Mouse (Mus musculus) C2C12 (cell line): Measurements from ENCODE around the gene Tulp2. TPM values are rescaled to one million over a fixed set of nuclear protein-coding genes. Genes with fewer than 3 reads are reported as not detected.

Experiments used
- H3K27me3 ChIP-seq: one replicate; pipeline ENCODE4 v1.6.1; 2011; ENCODE audit not compliant: control insufficient read depth, insufficient read depth, insufficient read length
- H3K36me3 ChIP-seq: one replicate; pipeline ENCODE4 v1.6.1; 2011; ENCODE audit not compliant: control insufficient read depth, insufficient read depth
- H3K4me3 ChIP-seq: one replicate; pipeline ENCODE4 v1.5.1; 2011; ENCODE audit warnings: mild to moderate bottlenecking, control low read depth; ENCODE audit not compliant: poor library complexity, insufficient read depth, severe bottlenecking
- H3K79me2 ChIP-seq: one replicate; pipeline ENCODE4 v1.6.1; 2011; ENCODE audit not compliant: control insufficient read depth, insufficient read depth
- H3K79me3 ChIP-seq: one replicate; pipeline ENCODE4 v1.6.1; 2011; ENCODE audit warnings: low read depth, control low read depth
- H3ac ChIP-seq: one replicate; pipeline ENCODE3; 2011; ENCODE audit warnings: low read depth; ENCODE audit not compliant: control insufficient read depth, insufficient read length
- CEBPB ChIP-seq: IDR thresholded peaks from one replicate; pipeline ENCODE4 v1.6.1; 2011; ENCODE audit warnings: low read depth, mild to moderate bottlenecking, control low read depth, moderate library complexity
- CTCF ChIP-seq: IDR thresholded peaks from one replicate; pipeline ENCODE4 v1.5.1; 2011; ENCODE audit not compliant: control insufficient read depth, insufficient read depth, insufficient read length
- FOSL1 ChIP-seq: IDR thresholded peaks from one replicate; pipeline ENCODE4 v1.8.0; 2011; ENCODE audit warnings: mild to moderate bottlenecking, low read length; ENCODE audit not compliant: poor library complexity, insufficient read depth, severe bottlenecking
- MAX ChIP-seq: IDR thresholded peaks from one replicate; pipeline ENCODE4 v1.6.1; 2011; ENCODE audit warnings: mild to moderate bottlenecking, control low read depth
- MYOD1 ChIP-seq: IDR thresholded peaks from one replicate; pipeline ENCODE4 v1.6.1; 2011; ENCODE audit warnings: low read depth; ENCODE audit not compliant: control insufficient read depth, insufficient read length
- MYOG ChIP-seq: IDR thresholded peaks from one replicate; pipeline ENCODE4 v1.6.1; 2011; ENCODE audit not compliant: control insufficient read depth, insufficient read length; ENCODE audit errors: extremely low read depth
- USF1 ChIP-seq: IDR thresholded peaks from one replicate; pipeline ENCODE4 v1.6.1; 2011; ENCODE audit warnings: low read depth, mild to moderate bottlenecking, control low read depth, moderate library complexity
- polyA plus RNA-seq: library from polyadenylated mRNA; unstranded; fragments of >200 nt; fragmentation: generic; extraction: Trizol; gene quantifications from one replicate; pipeline ENCODE4 v1.2.1, GENCODE M21; 2012; ENCODE audit warnings: missing spikeins

Gene Tulp2
- polyA plus RNA-seq, 1 experiment: not detected

- Histone ChIP-seq H3K27me3 (no peaks in the 10 kb centered on the region), H3K79me2 (peaks cover 43% of the 10 kb centered on the region), H3K79me3 (peaks cover 15% of the 10 kb centered on the region), H3K4me3 (no peak within 1 kb of the TSS), H3ac (no peak within 1 kb of the TSS), H3K36me3 (peaks cover 11% of the 10 kb centered on the region)
- TF ChIP-seq MAX (no peak), USF1 (no peak), FOSL1 (no peak), MYOD1 (no peak), MYOG (no peak), CTCF (no peak), CEBPB (no peak)
Measured at GRCm38 (mm10) chr7:45437521-45438276, 44.0 kb upstream of the Tulp2 start, which contains the start of gene Ruvbl2. TSS of gene Ruvbl2 (minus strand) at chr7:45438096.

GRCm38 (mm10) chr7:45443526-45444420, 37.9 kb upstream of the Tulp2 start:
- Histone ChIP-seq H3ac (no peak overlapping the region), H3K27me3 (no peaks in the 10 kb centered on the region), H3K79me3 (no peaks in the 10 kb centered on the region), H3K4me3 (no peak overlapping the region), H3K36me3 (peaks cover 35% of the 10 kb centered on the region), H3K79me2 (no peaks in the 10 kb centered on the region)
- TF ChIP-seq FOSL1 (no peak), CTCF (no peak), CEBPB (no peak), MAX (no peak), MYOG (no peak)

GRCm38 (mm10) chr7:45446589-45446988, 35.1 kb upstream of the Tulp2 start:
- Histone ChIP-seq H3K79me3 (no peaks in the 10 kb centered on the region), H3K36me3 (peaks cover 30% of the 10 kb centered on the region), H3ac (no peak overlapping the region), H3K4me3 (no peak overlapping the region), H3K27me3 (no peaks in the 10 kb centered on the region), H3K79me2 (no peaks in the 10 kb centered on the region)
- TF ChIP-seq MYOD1 (no peak), MAX (no peak), CTCF (no peak), CEBPB (no peak), FOSL1 (no peak), MYOG (no peak)

GRCm38 (mm10) chr7:45447325-45447990, 34.2 kb upstream of the Tulp2 start:
- H3K4me3 ChIP-seq: no peak overlapping the region
- peaks cover 27% of the 10 kb centered on the region for H3K36me3 ChIP-seq
- no peaks in the 10 kb centered on the region for H3K79me2 ChIP-seq
- no peaks in the 10 kb centered on the region for H3K79me3 ChIP-seq
- TF ChIP-seq CEBPB: no peak
- TF ChIP-seq FOSL1: no peak
- TF ChIP-seq CTCF: peak; percentile 48
- H3K27me3 ChIP-seq: no peaks in the 10 kb centered on the region
- H3ac ChIP-seq: no peak overlapping the region

GRCm38 (mm10) chr7:45449974-45450373, 31.7 kb upstream of the Tulp2 start:
- Histone ChIP-seq H3K79me3 (no peaks in the 10 kb centered on the region), H3K27me3 (no peaks in the 10 kb centered on the region), H3K36me3 (peaks cover 28% of the 10 kb centered on the region), H3K4me3 (no peak overlapping the region), H3K79me2 (no peaks in the 10 kb centered on the region), H3ac (no peak overlapping the region)
- TF ChIP-seq MYOG (no peak), MYOD1 (no peak), CTCF (no peak), FOSL1 (no peak), MAX (no peak), USF1 (no peak), CEBPB (no peak)
